Mouse (Mus musculus) embryonic facial prominence, embryonic 12.5 days (tissue): ENCODE results near the gene Ppia. TPM values are rescaled to one million over a fixed set of nuclear protein-coding genes. Genes with fewer than 3 reads are reported as not detected.
A peak's percentile ranks its signal among the peaks of the same experiment; 100 is the strongest.
"Not testable (repeated sequence)": the region's sequence is repeated elsewhere in the genome, so short reads cannot be mapped to it uniquely, and the experiment has no call there.

ENCODE experiments used
- ATAC-seq: fragments of 200-750 bp; cut with Nextera tagmentation; 2 replicates; pipeline ENCODE4 v1.8.0; 2017; ENCODE audit not compliant: insufficient number of reproducible peaks, insufficient read depth, low FRiP score, low TSS enrichment
- H3K27ac ChIP-seq: fragments of 300-500 bp; sonication (generic); 2 replicates; pipeline ENCODE4 v1.5.1; 2016; ENCODE audit warnings: mild to moderate bottlenecking
- H3K27me3 ChIP-seq: fragments of 300-500 bp; sonication (generic); 2 replicates; pipeline ENCODE4 v1.6.1; 2016; ENCODE audit warnings: mild to moderate bottlenecking, moderate library complexity
- H3K36me3 ChIP-seq: fragments of 300-500 bp; sonication (generic); 2 replicates; pipeline ENCODE4 v1.6.1; 2016; ENCODE audit warnings: mild to moderate bottlenecking
- H3K4me1 ChIP-seq: fragments of 300-500 bp; sonication (generic); 2 replicates; pipeline ENCODE4 v1.6.1; 2016
- H3K4me2 ChIP-seq: fragments of 300-500 bp; sonication (generic); replicated peaks from 2 replicates; pipeline ENCODE4 v1.6.1; 2016; ENCODE audit warnings: mild to moderate bottlenecking, moderate library complexity
- H3K4me3 ChIP-seq: fragments of 300-500 bp; sonication (generic); 2 replicates; pipeline ENCODE4 v1.5.1; 2016; ENCODE audit warnings: mild to moderate bottlenecking
- H3K9ac ChIP-seq: fragments of 300-500 bp; sonication (generic); 2 replicates; pipeline ENCODE4 v1.6.1; 2016; ENCODE audit warnings: mild to moderate bottlenecking, moderate library complexity
- H3K9me3 ChIP-seq: fragments of 300-500 bp; sonication (generic); 2 replicates; pipeline ENCODE4 v1.6.1; 2016; ENCODE audit warnings: mild to moderate bottlenecking, moderate library complexity
- WGBS: fragments of 180-500 bp; shearing (Covaris S2); methylation state at CpG from one replicate; pipeline ENCODE4 v1.1.7; 2016; 5-methylcytosine and 5-hydroxymethylcytosine counted together
- polyA plus RNA-seq: library from polyadenylated mRNA; unstranded; fragments of >200 nt; fragmentation: Nextera tagmentation; extraction: Ambion mirVana; gene quantifications from 2 replicates; pipeline ENCODE4 v1.2.1, GENCODE M21; 2016

Gene Ppia
- polyA plus RNA-seq, 1 experiment from 2014 or later, result 5,090 TPM

GRCm38 (mm10) chr11:6419156-6419555, 3.9 kb downstream of the Ppia start:
- H3K27ac ChIP-seq, H3K4me3 ChIP-seq, H3K9ac ChIP-seq, ATAC-seq, H3K4me2 ChIP-seq, H3K9me3 ChIP-seq, H3K27me3 ChIP-seq: not testable (repeated sequence)
- Histone ChIP-seq H3K36me3 (peaks cover 44% of the 10 kb centered on the region), H3K4me1 (peaks cover 21% of the 10 kb centered on the region)
- 76% methylated on average over 4 of the region's 4 CpGs for WGBS

- Histone ChIP-seq H3K4me1 (peaks cover 13% of the 10 kb centered on the region; the same call in 1 of the 2 replicates), H3K27me3 (no peaks in the 10 kb centered on the region), H3K9me3 (no peaks in the 10 kb centered on the region), H3K4me3 (no peak overlapping the region), H3K4me2 (no peak overlapping the region), H3K27ac (no peak overlapping the region), H3K9ac (no peak overlapping the region), H3K36me3 (peaks cover 51% of the 10 kb centered on the region)
- 10% methylated on average over 1 of the region's 1 CpGs for WGBS
- ATAC-seq, result no peak
Observed at GRCm38 (mm10) chr11:6420283-6420703, 5.0 kb downstream of the Ppia start.

- Histone ChIP-seq H3K4me1 (peaks cover 13% of the 10 kb centered on the region; the same call in 1 of the 2 replicates), H3K9ac (no peak overlapping the region), H3K27me3 (no peaks in the 10 kb centered on the region), H3K4me3 (no peak overlapping the region; the same call in 1 of the 2 replicates), H3K9me3 (no peaks in the 10 kb centered on the region), H3K36me3 (peaks cover 54% of the 10 kb centered on the region), H3K4me2 (no peak overlapping the region), H3K27ac (no peak overlapping the region)
- ATAC-seq, result no peak
- WGBS, result 76% methylated on average over 2 of the region's 2 CpGs
Observed at GRCm38 (mm10) chr11:6420722-6421350, 5.6 kb downstream of the Ppia start.

- no peak for ATAC-seq
- Histone ChIP-seq H3K27ac (no peak overlapping the region), H3K4me1 (no peaks in the 10 kb centered on the region), H3K9ac (no peak overlapping the region), H3K4me2 (no peak overlapping the region), H3K36me3 (peaks cover 93% of the 10 kb centered on the region), H3K27me3 (no peaks in the 10 kb centered on the region), H3K4me3 (no peak overlapping the region), H3K9me3 (no peaks in the 10 kb centered on the region)
- 94% methylated on average over 7 of the region's 7 CpGs for WGBS
Observed at GRCm38 (mm10) chr11:6430186-6430585, 14.9 kb downstream of the Ppia start.

GRCm38 (mm10) chr11:6436442-6436841, 21.2 kb downstream of the Ppia start:
- ATAC-seq, result no peak
- Histone ChIP-seq H3K9me3 (no peaks in the 10 kb centered on the region), H3K4me2 (no peak overlapping the region), H3K9ac (no peak overlapping the region), H3K4me3 (no peak overlapping the region), H3K36me3 (peaks cover 73% of the 10 kb centered on the region), H3K27me3 (no peaks in the 10 kb centered on the region), H3K27ac (no peak overlapping the region), H3K4me1 (no peaks in the 10 kb centered on the region)
- WGBS, result 68% methylated on average over 8 of the region's 8 CpGs

GRCm38 (mm10) chr11:6437667-6438066, 22.4 kb downstream of the Ppia start:
- no peak overlapping the region for H3K4me3 ChIP-seq
- no peak overlapping the region for H3K4me2 ChIP-seq

GRCm38 (mm10) chr11:6440171-6440570, 24.9 kb downstream of the Ppia start:
- no peak overlapping the region for H3K4me2 ChIP-seq
- no peak overlapping the region for H3K27ac ChIP-seq
- H3K9me3 ChIP-seq, result no peaks in the 10 kb centered on the region
- H3K36me3 ChIP-seq, result peaks cover 35% of the 10 kb centered on the region
- WGBS, result 96% methylated on average over 4 of the region's 4 CpGs
- no peak overlapping the region for H3K4me3 ChIP-seq
- no peak overlapping the region for H3K9ac ChIP-seq
- no peak for ATAC-seq
- peaks cover 5% of the 10 kb centered on the region; the same call in 1 of the 2 replicates for H3K4me1 ChIP-seq
- no peaks in the 10 kb centered on the region for H3K27me3 ChIP-seq

More at GRCm38 (mm10) chr11:6437667-6438066, 22.4 kb downstream of the Ppia start:
- Histone ChIP-seq H3K36me3 (peaks cover 60% of the 10 kb centered on the region), H3K27me3 (no peaks in the 10 kb centered on the region), H3K27ac (no peak overlapping the region), H3K9ac (no peak overlapping the region), H3K4me1 (no peaks in the 10 kb centered on the region), H3K9me3 (no peaks in the 10 kb centered on the region)
- WGBS, result 93% methylated on average over 2 of the region's 2 CpGs
- ATAC-seq, result no peak

- Histone ChIP-seq H3K9ac (no peak overlapping the region), H3K27me3 (no peaks in the 10 kb centered on the region), H3K9me3 (no peaks in the 10 kb centered on the region), H3K4me1 (peaks cover 5% of the 10 kb centered on the region; the same call in 1 of the 2 replicates), H3K36me3 (peaks cover 14% of the 10 kb centered on the region), H3K4me2 (no peak overlapping the region), H3K4me3 (no peak overlapping the region), H3K27ac (no peak overlapping the region)
- 97% methylated on average over 4 of the region's 4 CpGs for WGBS
- no peak for ATAC-seq
Observed at GRCm38 (mm10) chr11:6442566-6442965, 27.3 kb downstream of the Ppia start.

GRCm38 (mm10) chr11:6443102-6443501, 27.9 kb downstream of the Ppia start:
- H3K27ac ChIP-seq, result no peak overlapping the region; the same call in 1 of the 2 replicates
- H3K9me3 ChIP-seq, result no peaks in the 10 kb centered on the region
- no peaks in the 10 kb centered on the region for H3K27me3 ChIP-seq
- peaks cover 9% of the 10 kb centered on the region for H3K36me3 ChIP-seq
- H3K4me2 ChIP-seq, result peak overlapping the region; percentile 73
- 63% methylated on average over 4 of the region's 4 CpGs for WGBS
- H3K9ac ChIP-seq, result peak overlapping the region; percentile 90
- H3K4me1 ChIP-seq, result peaks cover 5% of the 10 kb centered on the region; the same call in 1 of the 2 replicates
- H3K4me3 ChIP-seq, result peak overlapping the region; percentile 72
- no peak for ATAC-seq

GRCm38 (mm10) chr11:6443727-6444076, 28.5 kb downstream of the Ppia start:
- peaks cover 3% of the 10 kb centered on the region for H3K36me3 ChIP-seq
- no peaks in the 10 kb centered on the region for H3K27me3 ChIP-seq
- no peaks in the 10 kb centered on the region for H3K9me3 ChIP-seq
- H3K27ac ChIP-seq, result peak overlapping the region; percentile 96
- H3K4me1 ChIP-seq, result peaks cover 5% of the 10 kb centered on the region; the same call in 1 of the 2 replicates
- H3K9ac ChIP-seq, result peak overlapping the region; percentile 90
- peak overlapping the region; percentile 73 for H3K4me2 ChIP-seq
- WGBS, result 2% methylated on average over 10 of the region's 10 CpGs
- peak overlapping the region; percentile 72 for H3K4me3 ChIP-seq
- no peak for ATAC-seq

GRCm38 (mm10) chr11:6444077-6444853, 29.0 kb downstream of the Ppia start, which contains the start of gene H2afv:
TSS of gene H2afv (minus strand) at chr11:6444443.
- peak; percentile 98 for ATAC-seq
- no peaks in the 10 kb centered on the region for H3K27me3 ChIP-seq
- H3K27ac ChIP-seq, result peak within 1 kb of the TSS; percentile 96
- H3K9me3 ChIP-seq, result no peaks in the 10 kb centered on the region
- H3K9ac ChIP-seq, result peak within 1 kb of the TSS; percentile 90
- H3K4me3 ChIP-seq, result peak within 1 kb of the TSS; percentile 72
- H3K36me3 ChIP-seq, result no peaks in the 10 kb centered on the region; the same call in none of the 2 replicates
- under 1% methylated on average over 56 of the region's 80 CpGs for WGBS
- peak within 1 kb of the TSS; percentile 73 for H3K4me2 ChIP-seq
- peaks cover 5% of the 10 kb centered on the region; the same call in 1 of the 2 replicates for H3K4me1 ChIP-seq

GRCm38 (mm10) chr11:6445441-6445840, 30.2 kb downstream of the Ppia start:
- H3K4me1 ChIP-seq, result peaks cover 5% of the 10 kb centered on the region; the same call in 1 of the 2 replicates
- H3K27me3 ChIP-seq, result no peaks in the 10 kb centered on the region
- no peaks in the 10 kb centered on the region; the same call in none of the 2 replicates for H3K36me3 ChIP-seq
- no peak for ATAC-seq
- H3K9me3 ChIP-seq, result no peaks in the 10 kb centered on the region
- no peak overlapping the region for H3K4me2 ChIP-seq
- WGBS, result 75% methylated on average over 4 of the region's 4 CpGs
- H3K4me3 ChIP-seq, result no peak overlapping the region
- H3K9ac ChIP-seq, result no peak overlapping the region
- no peak overlapping the region for H3K27ac ChIP-seq
